14 mouse cellular contexts compared by ENCODE assay signal in genomic region chr2:30603731-30604130, GRCm38 (mm10). TPM values are rescaled to one million over a fixed set of nuclear protein-coding genes. Genes with fewer than 3 reads are reported as not detected.
DNase-seq lines count a peak whose midpoint lies in the region; ATAC-seq lines count a peak whose summit lies in the region.
"Had no signal": no experiment of that assay in that cellular context is flagged by ENCODE, and none has a peak within 500 bp of the region (broad histone marks: within the 10 kb centered on the region; RNA-seq: fewer than 3 reads in every experiment).

No protein-coding gene starts in this region.

- peak overlapping the region; percentile 89 for H3K27ac ChIP-seq in heart, embryonic 10.5 days
- H3K27ac ChIP-seq in liver, embryonic 11.5 days (ENCODE audit: low read depth, low read length) = no peak overlapping the region
- H3K27ac ChIP-seq in limb, embryonic 11.5 days (replicated peaks; ENCODE audit: low read depth, low read length) = peak overlapping the region; percentile 93; the same call in 1 of the 2 replicates

- H3K9ac ChIP-seq in liver, embryonic 11.5 days (ENCODE audit: low read depth, low read length) = no peak overlapping the region
- H3K9ac ChIP-seq in limb, embryonic 11.5 days (ENCODE audit: low read length) = no peak overlapping the region

- no peak for DNase-seq in heart, embryonic 10.5 days (ENCODE audit: low spot score)
- no peak for DNase-seq in heart, postnatal 10 days
- peak; percentile 20 for DNase-seq in liver
- DNase-seq in liver, embryonic 11.5 days (ENCODE audit: low spot score) = no peak
- DNase-seq in limb, embryonic 11.5 days (ENCODE audit: low spot score) = no peak
- no peak for DNase-seq in embryo, embryonic 10.5 days (ENCODE audit: low spot score)
- no peak for DNase-seq in layer of hippocampus, postnatal 25 days (ENCODE audit: extremely low spot score in 1 of 2, low spot score in 1 of 2)
- DNase-seq: adrenal gland, postnatal 10 days; kidney, adult 18-20 months; layer of hippocampus, adult 9-11 months; lung, adult 2 months; right cerebral cortex, postnatal 25 days had no signal

- WGBS in heart, embryonic 10.5 days = 59% methylated on average over 5 of the region's 5 CpGs
- WGBS in liver, embryonic 11.5 days = 63% methylated on average over 5 of the region's 5 CpGs
- WGBS in limb, embryonic 11.5 days = 62% methylated on average over 5 of the region's 5 CpGs

- no peaks in the 10 kb centered on the region for H3K9me3 ChIP-seq in heart, embryonic 10.5 days
- H3K9me3 ChIP-seq in liver, embryonic 11.5 days (ENCODE audit: control insufficient read depth, low read length) = no peaks in the 10 kb centered on the region
- no peaks in the 10 kb centered on the region for H3K9me3 ChIP-seq in limb, embryonic 11.5 days (ENCODE audit: control insufficient read depth, low read length)

- H3K36me3 ChIP-seq in heart, embryonic 10.5 days = no peaks in the 10 kb centered on the region
- no peaks in the 10 kb centered on the region for H3K36me3 ChIP-seq in liver, embryonic 11.5 days (ENCODE audit: control insufficient read depth, insufficient read depth, low read length)
- H3K36me3 ChIP-seq in limb, embryonic 11.5 days (ENCODE audit: control insufficient read depth, insufficient read depth, low read length) = no peaks in the 10 kb centered on the region

- intact Hi-C loops in heart, postnatal 10 days (cut with DNase I) = loop anchor here (5.0 kb wide), 2 partner anchors 114 to 166 kb away; no protein-coding TSS in a partner anchor

- H3K27me3 ChIP-seq in heart, embryonic 10.5 days (ENCODE audit: insufficient read depth, poor library complexity, severe bottlenecking) = peaks cover 6% of the 10 kb centered on the region; the same call in 1 of the 2 replicates
- peaks cover 26% of the 10 kb centered on the region for H3K27me3 ChIP-seq in liver, embryonic 11.5 days (replicated peaks; ENCODE audit: control insufficient read depth, insufficient read depth, low read length)
- no peaks in the 10 kb centered on the region for H3K27me3 ChIP-seq in limb, embryonic 11.5 days (ENCODE audit: control insufficient read depth, insufficient read depth, low read length)

- H3K4me1 ChIP-seq in heart, embryonic 10.5 days = peaks cover 84% of the 10 kb centered on the region
- H3K4me1 ChIP-seq in liver, embryonic 11.5 days (replicated peaks; ENCODE audit: control insufficient read depth, insufficient read depth, low read length) = peaks cover 34% of the 10 kb centered on the region
- peaks cover 53% of the 10 kb centered on the region for H3K4me1 ChIP-seq in limb, embryonic 11.5 days (ENCODE audit: control insufficient read depth, insufficient read depth, low read length)

- H3K4me3 ChIP-seq in heart, embryonic 10.5 days = no peak overlapping the region
- no peak overlapping the region for H3K4me3 ChIP-seq in liver, embryonic 11.5 days (ENCODE audit: low read depth, low read length)
- H3K4me3 ChIP-seq in limb, embryonic 11.5 days (ENCODE audit: low read depth, low read length) = no peak overlapping the region
- H3K4me3 ChIP-seq: erythroblast, embryonic 14.5 days had no signal

- no peak overlapping the region for H3K4me2 ChIP-seq in liver, embryonic 11.5 days
- no peak overlapping the region for H3K4me2 ChIP-seq in limb, embryonic 11.5 days (ENCODE audit: low read depth, severe bottlenecking)

- ATAC-seq in liver, embryonic 11.5 days (replicated peaks; ENCODE audit: low FRiP score) = no peak
- ATAC-seq in common myeloid progenitor, adult 5-6 weeks (replicated peaks; ENCODE audit: low read depth, poor library complexity, severe bottlenecking) = 0 out of 2 replicates have a peak, but pooled peaks have one; percentile 7
- ATAC-seq in limb, embryonic 11.5 days (ENCODE audit: insufficient number of reproducible peaks, low FRiP score, low TSS enrichment, low read depth) = no peak

RNA-seq across cellular contexts. Expression of gene Cstad, which starts 8.9 kb away (rescaled TPM):
- 1.2 and 1.4 TPM in 2 replicates for polyA plus RNA-seq in heart, embryonic 10.5 days (2016; fragmentation: Nextera tagmentation; extraction: Ambion mirVana)
- 1 to 10 TPM; 1.9 to 3.1 TPM for total RNA-seq in heart, postnatal 10 days (2021)
- 0.38 TPM in 1 of 2 replicates, not detected in the other for polyA plus RNA-seq in liver, embryonic 11.5 days (2014; fragmentation: Nextera tagmentation; extraction: Ambion mirVana)
- total RNA-seq in common myeloid progenitor, adult 5-6 weeks (2017) = not detected in 2 replicates
- 0.37 and 1.0 TPM in 2 replicates for polyA plus RNA-seq in limb, embryonic 11.5 days (2014; fragmentation: Nextera tagmentation; extraction: Ambion mirVana)
- 10 to 100 TPM in 1 of 2 experiments, 1 to 10 TPM in 1; 3.0 to 10.3 TPM for total RNA-seq in layer of hippocampus, postnatal 25 days (2021)
- polyA plus RNA-seq: erythroblast, embryonic 14.5 days had no signal
